Mouse (Mus musculus) CD4-positive helper T cell, adult 2 months (primary cell): ENCODE results near the gene Dnajc28.

ENCODE experiments used
- DNase-seq: peaks from one replicate; pipeline ENCODE4 v3.0.0-alpha.2; 2012; ENCODE audit warnings: low read depth, missing footprints, low spot score

Dnajc28 gene

DNA sequence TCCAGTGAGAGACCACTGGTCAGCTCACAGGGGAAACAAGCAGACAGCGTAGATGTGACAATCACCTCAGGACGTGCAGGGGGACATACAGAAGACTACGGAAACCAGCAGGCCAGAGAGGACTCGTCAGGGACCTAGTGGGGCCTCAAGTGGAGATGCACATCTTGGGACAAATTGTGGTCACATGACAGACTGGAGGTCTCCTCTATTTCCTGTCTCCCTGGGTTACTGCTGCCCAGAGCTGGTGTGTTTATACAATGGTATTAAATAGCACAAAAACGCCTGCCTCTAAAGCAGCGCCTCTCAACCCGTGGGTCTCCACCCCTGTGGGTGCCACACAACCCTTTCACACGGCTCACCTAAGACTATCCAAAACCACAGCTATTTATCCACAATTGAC, 26.7 kb downstream of the Dnajc28 start:
- DNase-seq = no peak

DNA sequence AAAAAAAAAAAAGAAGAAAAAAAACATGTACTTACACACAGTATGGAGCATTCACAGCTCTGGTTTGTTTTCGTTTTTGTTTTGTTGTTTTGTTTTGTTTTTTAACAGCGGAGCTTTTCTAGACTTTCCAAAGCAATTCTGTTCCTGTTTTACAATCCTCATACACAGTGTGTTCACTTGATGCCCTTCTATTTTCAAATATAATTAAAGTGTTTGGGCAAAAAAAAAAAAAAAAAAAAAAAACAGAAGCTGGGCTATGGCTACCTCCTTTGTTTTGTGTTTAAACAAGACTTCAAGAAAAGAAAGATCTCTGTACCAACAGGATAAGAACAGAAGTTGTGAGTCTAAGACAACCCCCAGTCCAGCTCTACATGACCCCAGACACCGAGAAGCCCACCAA, 30.1 kb downstream of the Dnajc28 start:
- no peak for DNase-seq

GRCm38 (mm10) chr16:91587730-91588453, 30.9 kb downstream of the Dnajc28 start:
- no peak for DNase-seq

- DNase-seq = no peak
These were observed 32.6 kb downstream of the Dnajc28 start for GRCm38 (mm10) chr16:91586244-91586643.

GRCm38 (mm10) chr16:91585617-91586016, 33.2 kb downstream of the Dnajc28 start:
- no peak for DNase-seq

- DNase-seq = peak; percentile 52
These were observed 36.5 kb downstream of the Dnajc28 start for GRCm38 (mm10) chr16:91582307-91582706.

- DNase-seq = no peak
These were observed 39.7 kb downstream of the Dnajc28 start for GRCm38 (mm10) chr16:91578980-91579720.

GRCm38 (mm10) chr16:91575151-91575550, 43.7 kb downstream of the Dnajc28 start:
- no peak for DNase-seq

DNA sequence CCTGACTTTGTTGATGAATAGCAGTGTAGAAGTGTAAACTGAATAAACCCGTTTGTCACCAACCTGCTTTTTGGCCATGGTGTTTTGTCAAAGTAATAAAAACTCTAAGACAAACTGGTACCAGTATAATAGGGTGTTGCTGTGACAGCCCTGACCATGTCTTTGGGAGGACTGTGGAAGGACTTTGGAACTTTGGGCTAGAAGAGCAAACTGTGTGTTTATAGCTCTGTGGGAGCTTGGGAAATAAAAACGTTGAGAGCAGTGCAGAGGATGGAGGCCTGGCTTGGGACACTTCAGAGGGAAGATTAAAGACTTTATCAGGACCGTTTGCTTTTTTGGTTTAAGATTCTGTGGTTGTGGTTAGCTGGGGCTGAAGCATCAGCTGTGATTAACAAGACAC, 47.7 kb downstream of the Dnajc28 start:
- DNase-seq = no peak

DNA sequence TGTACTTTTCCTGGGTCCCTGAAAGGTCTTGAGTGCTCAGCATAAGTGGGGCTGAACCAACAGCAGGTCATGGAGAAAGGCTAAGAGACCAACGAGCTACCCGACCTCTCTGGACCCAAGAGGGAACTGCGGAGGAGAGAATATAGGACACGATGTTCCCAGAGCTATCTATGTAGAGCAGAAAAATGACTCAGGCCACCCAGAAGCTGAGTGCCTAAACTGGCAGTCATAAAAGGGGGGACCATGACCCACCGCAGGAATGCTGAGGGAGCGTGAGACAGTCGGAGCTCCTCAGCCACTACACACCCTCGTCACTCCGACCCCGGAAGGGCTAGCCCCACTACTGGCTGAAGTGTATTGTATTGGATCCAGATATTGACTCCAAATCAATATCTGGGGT, 49.9 kb downstream of the Dnajc28 start:
- DNase-seq = no peak

DNA sequence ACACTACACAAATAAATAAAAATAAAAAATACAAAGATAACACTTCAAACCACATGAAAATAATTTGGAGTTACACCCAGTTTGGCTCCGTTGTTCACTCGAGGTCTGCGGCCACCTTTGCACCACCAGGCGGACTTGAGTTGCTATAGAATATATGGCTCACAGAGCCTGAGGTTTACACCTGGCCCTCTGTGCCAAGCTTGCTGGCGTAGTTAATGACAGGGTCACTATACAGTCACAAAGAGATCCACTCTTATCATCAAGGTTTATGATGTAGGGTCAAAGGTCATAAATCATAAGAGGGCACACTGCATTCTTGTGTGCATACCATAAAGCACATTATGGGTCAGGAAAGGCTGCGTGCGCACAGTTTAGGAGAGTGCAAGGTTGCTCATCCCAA, 52.8 kb downstream of the Dnajc28 start:
- no peak for DNase-seq

GRCm38 (mm10) chr16:91565292-91565951, 53.4 kb downstream of the Dnajc28 start:
- DNase-seq = no peak

- DNase-seq = no peak
These were observed 54.1 kb downstream of the Dnajc28 start for GRCm38 (mm10) chr16:91564580-91565291.
